Mouse (Mus musculus) erythroblast, adult 5-6 weeks (primary cell): Measurements from ENCODE around the gene Gm20388. TPM values are rescaled to one million over a fixed set of nuclear protein-coding genes. Genes with fewer than 3 reads are reported as not detected.

ENCODE experiments used
- ATAC-seq: replicated peaks from 2 replicates; pipeline ENCODE4 v1.8.0; 2016; ENCODE audit warnings: moderate number of reproducible peaks, mild to moderate bottlenecking, moderate TSS enrichment, inconsistent platforms; ENCODE audit not compliant: poor library complexity, low FRiP score, severe bottlenecking
- total RNA-seq, 2 experiments: library from RNA; stranded (forward) in 1 of 2; stranded (reverse) in 1 of 2; fragments of 150-400 nt in 1 of 2; fragments of 200-764, 138-1000 nt in 1 of 2; gene quantifications; 2 replicates each; pipeline versions ENCODE4 v1.2.3 to v1.2.4; 2015 to 2017; ENCODE audit warnings: low replicate concordance in 2 of 2

Gene Gm20388
- total RNA-seq, 2 experiments from 2014 or later, result 2.9 to 7.8 TPM

- no peak for ATAC-seq
These were observed 1966.6 kb downstream of the Gm20388 start for GRCm38 (mm10) chr8:121877212-121877611.

DNA sequence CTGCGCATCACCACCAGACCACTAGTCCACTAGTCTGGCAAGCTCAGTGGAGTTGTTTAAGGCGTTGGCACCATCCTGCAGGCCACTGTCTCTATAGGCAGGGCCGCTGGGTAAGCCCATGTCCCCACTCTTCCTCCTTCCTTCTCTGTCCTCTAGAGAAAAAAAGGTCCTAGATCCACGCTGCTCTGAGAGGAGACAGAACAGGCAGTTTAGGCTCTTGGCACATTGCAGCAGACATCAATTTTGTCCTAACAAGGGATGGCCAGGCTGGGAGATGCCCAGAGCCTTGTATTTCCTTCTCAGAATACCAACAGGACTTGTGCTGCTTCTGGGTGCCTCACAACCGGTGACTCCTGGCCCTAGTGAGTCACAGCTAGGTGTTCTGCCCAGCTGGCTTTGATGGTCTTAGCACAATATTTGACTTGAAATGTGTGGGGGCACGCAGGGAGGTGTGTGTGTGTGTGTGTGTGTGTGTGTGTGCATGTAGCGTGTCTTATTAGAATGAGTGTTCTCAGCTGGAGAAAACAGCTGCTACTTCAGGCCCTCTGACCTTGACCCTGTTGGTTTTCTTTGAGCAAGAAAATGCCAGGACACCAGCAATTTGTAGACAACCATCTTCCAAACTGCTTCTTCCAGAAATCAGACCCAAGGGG is 1967.3 kb downstream of the Gm20388 start:
- no peak for ATAC-seq

- ATAC-seq, result no peak
These were observed 1969.1 kb downstream of the Gm20388 start for GRCm38 (mm10) chr8:121879712-121880111.

DNA sequence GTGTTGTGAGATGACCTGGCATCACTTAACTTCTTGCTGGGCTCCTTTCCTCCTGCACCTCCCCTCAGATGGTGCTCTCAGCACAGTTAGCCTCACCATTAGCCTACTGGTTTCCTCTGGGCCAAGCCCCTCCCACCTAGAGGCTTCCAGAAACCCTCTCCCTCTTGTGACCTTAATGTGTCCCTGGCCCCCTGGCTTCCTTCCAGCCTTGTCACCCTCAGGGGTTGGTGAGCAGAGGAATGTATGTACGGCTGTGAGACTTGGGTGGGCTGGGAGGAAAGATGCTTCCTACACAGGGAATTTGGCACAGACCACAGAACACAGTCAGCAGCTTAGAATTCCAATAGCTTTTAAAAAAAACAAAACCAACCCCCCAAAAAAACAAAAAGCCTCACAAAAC is 1970.2 kb downstream of the Gm20388 start:
- ATAC-seq, result no peak

DNA sequence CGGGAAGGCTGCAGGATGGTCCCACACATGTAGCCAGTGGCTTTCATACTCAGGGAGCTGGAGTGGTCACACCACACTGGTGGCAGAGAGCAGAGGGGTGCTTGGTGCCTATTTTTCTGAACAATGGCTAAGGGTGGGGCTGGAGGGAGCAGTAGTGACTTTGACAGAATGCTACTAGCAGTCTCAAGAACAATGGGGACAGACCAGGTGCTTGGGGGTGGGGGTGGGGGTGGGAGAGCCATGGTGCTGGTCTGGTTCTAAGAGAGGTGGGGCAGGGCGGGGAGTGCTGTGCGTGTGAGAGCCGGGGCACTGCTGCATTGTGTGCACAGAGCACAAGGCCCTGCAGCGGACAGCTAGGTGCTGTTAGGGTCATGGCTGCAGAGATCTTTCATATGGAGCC is 1971.3 kb downstream of the Gm20388 start:
- no peak for ATAC-seq

- no peak for ATAC-seq
These were observed 1973.5 kb downstream of the Gm20388 start for GRCm38 (mm10) chr8:121884181-121884580.

DNA sequence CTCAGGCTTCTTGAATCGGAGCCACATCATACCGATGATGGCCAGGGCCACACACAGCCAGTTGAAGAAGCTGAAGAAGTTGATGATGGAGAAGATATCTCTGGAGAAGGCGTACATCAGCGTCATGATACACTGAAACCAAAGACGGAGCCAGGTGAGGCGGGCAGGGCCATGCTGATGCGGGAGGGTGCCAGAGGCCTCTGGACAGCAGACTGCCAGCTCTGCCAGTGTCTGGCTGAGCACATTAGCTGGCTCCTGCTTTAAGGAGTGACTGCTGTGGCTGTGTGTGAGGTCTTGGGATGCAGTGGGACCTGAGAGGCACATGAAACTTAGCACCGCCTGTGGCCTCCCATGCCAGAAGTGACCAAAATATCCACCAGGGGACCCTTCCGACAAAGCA is 1974.4 kb downstream of the Gm20388 start:
- no peak for ATAC-seq

- no peak for ATAC-seq
These were observed 1974.8 kb downstream of the Gm20388 start for GRCm38 (mm10) chr8:121885433-121885832.

GRCm38 (mm10) chr8:121887547-121887946 is 1976.9 kb downstream of the Gm20388 start:
- no peak for ATAC-seq

DNA sequence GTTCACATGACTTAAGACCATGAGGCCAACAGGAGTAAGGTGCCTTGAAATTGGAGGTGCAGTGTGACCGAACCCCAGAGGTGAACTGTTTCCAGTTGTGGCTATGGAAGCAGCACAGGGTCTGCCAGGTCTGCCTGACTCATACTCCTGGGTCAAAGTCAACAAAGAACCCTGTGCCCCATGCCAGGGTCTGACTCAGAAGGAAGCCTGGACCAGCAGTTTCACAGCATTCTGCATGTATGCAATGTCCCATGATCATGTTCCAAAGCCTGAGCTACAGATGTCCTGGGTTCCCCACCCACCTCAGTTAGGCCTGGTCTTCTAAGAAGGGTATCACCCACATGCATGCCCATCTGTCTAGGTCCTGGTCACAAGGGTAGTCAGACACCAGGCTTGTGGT is 1978.7 kb downstream of the Gm20388 start:
- no peak for ATAC-seq

DNA sequence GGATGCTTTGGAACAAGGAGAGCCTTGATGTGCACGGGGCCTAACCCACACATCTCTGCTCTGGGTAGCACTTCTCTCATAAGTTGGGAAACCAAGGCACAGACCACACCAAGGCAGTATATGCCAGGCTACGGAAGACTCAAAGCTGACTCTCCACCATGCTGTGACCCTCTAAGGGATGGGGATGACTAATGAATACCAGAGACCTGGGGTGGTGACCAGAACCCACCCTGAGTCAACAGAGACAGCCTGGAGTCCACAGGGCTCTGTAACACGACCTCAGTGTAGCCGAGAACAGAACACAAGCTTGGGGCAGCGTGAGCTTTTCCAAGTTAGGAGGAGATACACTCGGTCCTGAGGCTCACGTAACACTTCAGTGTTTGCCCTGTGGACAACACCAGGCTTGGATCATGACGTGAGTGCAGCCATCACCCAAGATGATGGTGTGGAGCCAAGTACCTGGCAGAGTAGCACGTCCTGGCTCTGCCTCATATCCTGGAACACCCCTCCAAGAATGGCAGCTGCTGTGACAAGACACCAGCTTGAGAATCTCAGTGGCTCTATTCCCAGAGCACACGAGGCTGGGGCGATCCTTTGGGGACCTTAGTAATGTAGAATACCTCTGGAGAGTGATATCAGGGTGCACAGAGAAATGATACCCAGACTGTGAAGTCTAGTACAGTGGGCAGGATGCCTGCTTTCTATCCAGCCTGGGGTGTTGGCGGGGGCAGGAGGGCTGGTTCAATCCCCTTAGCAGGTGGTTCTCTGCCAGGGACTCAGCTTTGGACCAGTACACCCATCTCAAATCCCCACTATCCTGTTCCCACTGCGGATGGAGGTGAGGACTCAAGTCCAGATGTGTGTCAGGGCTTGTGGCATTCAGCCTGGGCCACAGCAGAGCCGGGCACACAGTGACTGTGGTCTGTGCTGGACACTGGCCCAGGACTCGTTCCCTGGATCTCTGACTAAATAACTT is 1979.5 kb downstream of the Gm20388 start:
- no peak for ATAC-seq

DNA sequence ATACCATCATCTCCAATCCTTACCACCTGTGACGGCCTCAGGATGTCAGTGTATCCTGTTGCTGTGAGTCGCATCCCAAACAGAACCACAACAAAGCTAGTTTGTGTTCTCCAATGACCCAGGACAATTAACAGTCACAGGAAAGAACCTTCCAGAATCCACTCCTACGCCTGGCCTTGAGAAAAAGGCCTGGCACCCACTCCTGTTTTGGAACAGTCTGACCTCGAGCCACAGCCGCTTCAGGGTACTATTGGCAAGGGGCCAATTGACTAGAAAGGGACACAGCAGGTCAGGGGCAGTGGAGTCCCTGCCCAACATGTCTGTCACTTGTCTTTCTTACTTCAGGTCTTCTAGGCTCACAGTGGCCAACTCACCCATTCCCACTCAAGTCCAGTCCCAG is 1982.2 kb downstream of the Gm20388 start:
- ATAC-seq, result no peak

- ATAC-seq, result no peak
These were observed 1985.3 kb downstream of the Gm20388 start for GRCm38 (mm10) chr8:121895910-121896309.

- ATAC-seq, result no peak
These were observed 1986.0 kb downstream of the Gm20388 start for GRCm38 (mm10) chr8:121896476-121897145.

GRCm38 (mm10) chr8:121897205-121897604 is 1986.6 kb downstream of the Gm20388 start:
- ATAC-seq, result no peak

GRCm38 (mm10) chr8:121897871-121898381 is 1987.3 kb downstream of the Gm20388 start:
- peak; percentile 26 for ATAC-seq

- ATAC-seq, result peak; percentile 79
These were observed 1987.8 kb downstream of the Gm20388 start for GRCm38 (mm10) chr8:121898401-121898931.

GRCm38 (mm10) chr8:121899180-121900044 is 1988.8 kb downstream of the Gm20388 start:
- ATAC-seq, result peak; percentile 75
